Mouse (Mus musculus): ENCODE data around the gene Stk4. TPM values are rescaled to one million over a fixed set of nuclear protein-coding genes. Genes with fewer than 3 reads are reported as not detected.

Stk4 gene
- total and polyA plus RNA-seq, 3 experiments = 51.4 to 77.5 (median 64.4) TPM

DNA sequence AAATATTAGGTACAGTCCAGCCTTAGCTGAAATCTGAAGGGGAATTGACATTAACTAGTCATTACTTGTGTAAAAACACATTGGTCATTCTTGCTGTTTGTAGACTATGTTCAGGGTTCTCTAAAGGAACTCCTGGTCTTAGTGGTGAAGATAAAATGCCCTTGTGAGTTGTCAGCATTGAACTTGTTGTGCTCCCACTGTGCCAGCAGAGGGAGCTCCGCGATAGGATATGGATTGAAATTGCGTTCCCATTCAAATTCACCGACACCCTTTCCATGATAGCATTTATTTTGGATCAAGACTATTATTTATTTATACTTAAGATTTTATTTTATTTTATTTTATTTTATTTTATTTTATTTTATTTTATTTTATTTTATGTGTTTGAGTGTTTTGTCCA, 33.4 kb downstream of the Stk4 start:
- in situ Hi-C loops (cut with MboI; ENCODE audit: low pct_ligation_motif_present, low pct_unique_long_range_greater_than_20kb, low sequenced_read_pairs) = no loop called here
- H3K79me2 ChIP-seq (replicated peaks; ENCODE audit: control insufficient read depth, extremely low read depth, insufficient read depth, poor library complexity, severe bottlenecking) = peaks cover 4% of the 10 kb centered on the region
- no peak overlapping the region for H3K4me3 ChIP-seq (replicated peaks in 1 of 3; ENCODE audit: low read depth in 2 of 3, low read length in 2 of 3, poor library complexity in 1 of 3)
- H3K27ac ChIP-seq (ENCODE audit: insufficient read depth, low read depth) = no peak overlapping the region
- peaks cover 69 to 96% of the 10 kb centered on the region in 2 experiments for H3K36me3 ChIP-seq (replicated peaks in 1 of 2; ENCODE audit: control insufficient read depth in 1 of 2, insufficient read depth in 1 of 2, low read length in 1 of 2)
- H3K27me3 ChIP-seq (replicated peaks) = no peaks in the 10 kb centered on the region
- peak; percentile 79 to 92 for TF ChIP-seq CTCF (conservative IDR thresholded peaks at IDR 0.05 in 1 of 2, IDR thresholded peaks at IDR 0.05 in 1 of 2; ENCODE audit: low read depth in 2 of 2, low read length in 2 of 2)
- no peak for TF ChIP-seq MXI1 (IDR thresholded peaks at IDR 0.05; ENCODE audit: low read depth, low read length)
- peak; percentile 90 for TF ChIP-seq SMC3 (IDR thresholded peaks at IDR 0.05; ENCODE audit: low read depth, low read length)
- no peak for TF ChIP-seq CHD1 (IDR thresholded peaks at IDR 0.05; ENCODE audit: low read depth, low read length)
- no peak for TF ChIP-seq SIN3A (IDR thresholded peaks at IDR 0.05; ENCODE audit: low read length)
- TF ChIP-seq RAD21 (IDR thresholded peaks at IDR 0.05; ENCODE audit: low read depth, low read length) = peak; percentile 92
- no peak for TF ChIP-seq UBTF (IDR thresholded peaks at IDR 0.05; ENCODE audit: low read depth, low read length)
- TF ChIP-seq ZC3H11A (IDR thresholded peaks at IDR 0.05; ENCODE audit: low read depth, low read length) = peak; percentile 64
- no peak overlapping the region for H3K9ac ChIP-seq (ENCODE audit: insufficient read depth, low read depth)
- peak; percentile 53 for DNase-seq (ENCODE audit: extremely low read depth)
- H3K9me3 ChIP-seq (replicated peaks; ENCODE audit: low read length) = no peaks in the 10 kb centered on the region
- dilution Hi-C loops (cut with MboI; ENCODE audit: extremely low pct_ligation_motif_present, extremely low pct_unique_long_range_greater_than_20kb, low sequenced_read_pairs) = no loop called here
- peaks cover 0 to 11% of the 10 kb centered on the region in 2 experiments; a peak in 2 of 4 replicates for H3K4me1 ChIP-seq (ENCODE audit: control insufficient read depth in 1 of 2, insufficient read depth in 2 of 2)
- no peak overlapping the region for H3K4me2 ChIP-seq (ENCODE audit: insufficient read depth, low read depth, poor library complexity, severe bottlenecking)

GRCm38 (mm10) chr2:164106287-164107035, 36.3 kb downstream of the Stk4 start:
- H3K9ac ChIP-seq (ENCODE audit: insufficient read depth, low read depth) = no peak overlapping the region
- in situ Hi-C loops (cut with MboI; ENCODE audit: low pct_ligation_motif_present, low pct_unique_long_range_greater_than_20kb, low sequenced_read_pairs) (no loop called here), dilution Hi-C loops (cut with MboI; ENCODE audit: extremely low pct_ligation_motif_present, extremely low pct_unique_long_range_greater_than_20kb, low sequenced_read_pairs) (no loop called here)
- peaks cover 57 to 93% of the 10 kb centered on the region in 2 experiments for H3K36me3 ChIP-seq (replicated peaks in 1 of 2; ENCODE audit: control insufficient read depth in 1 of 2, insufficient read depth in 1 of 2, low read length in 1 of 2)
- peaks cover 4% of the 10 kb centered on the region; the same call in 1 of the 2 replicates for H3K79me2 ChIP-seq (replicated peaks; ENCODE audit: control insufficient read depth, extremely low read depth, insufficient read depth, poor library complexity, severe bottlenecking)
- peaks cover 0 to 14% of the 10 kb centered on the region in 2 experiments; a peak in 2 of 4 replicates for H3K4me1 ChIP-seq (ENCODE audit: control insufficient read depth in 1 of 2, insufficient read depth in 2 of 2)
- H3K4me2 ChIP-seq (ENCODE audit: insufficient read depth, low read depth, poor library complexity, severe bottlenecking) = no peak overlapping the region
- no peaks in the 10 kb centered on the region for H3K9me3 ChIP-seq (replicated peaks; ENCODE audit: low read length)
- no peak for TF ChIP-seq RAD21 (IDR thresholded peaks at IDR 0.05; ENCODE audit: low read depth, low read length)
- TF ChIP-seq PAX5 (IDR thresholded peaks at IDR 0.05; ENCODE audit: low read length) = no peak
- H3K4me3 ChIP-seq (replicated peaks in 1 of 3; ENCODE audit: low read depth in 2 of 3, low read length in 2 of 3, poor library complexity in 1 of 3) = no peak overlapping the region
- no peaks in the 10 kb centered on the region for H3K27me3 ChIP-seq (replicated peaks)
- no peak overlapping the region for H3K27ac ChIP-seq (ENCODE audit: insufficient read depth, low read depth)
- no peak for DNase-seq (ENCODE audit: extremely low read depth)

DNA sequence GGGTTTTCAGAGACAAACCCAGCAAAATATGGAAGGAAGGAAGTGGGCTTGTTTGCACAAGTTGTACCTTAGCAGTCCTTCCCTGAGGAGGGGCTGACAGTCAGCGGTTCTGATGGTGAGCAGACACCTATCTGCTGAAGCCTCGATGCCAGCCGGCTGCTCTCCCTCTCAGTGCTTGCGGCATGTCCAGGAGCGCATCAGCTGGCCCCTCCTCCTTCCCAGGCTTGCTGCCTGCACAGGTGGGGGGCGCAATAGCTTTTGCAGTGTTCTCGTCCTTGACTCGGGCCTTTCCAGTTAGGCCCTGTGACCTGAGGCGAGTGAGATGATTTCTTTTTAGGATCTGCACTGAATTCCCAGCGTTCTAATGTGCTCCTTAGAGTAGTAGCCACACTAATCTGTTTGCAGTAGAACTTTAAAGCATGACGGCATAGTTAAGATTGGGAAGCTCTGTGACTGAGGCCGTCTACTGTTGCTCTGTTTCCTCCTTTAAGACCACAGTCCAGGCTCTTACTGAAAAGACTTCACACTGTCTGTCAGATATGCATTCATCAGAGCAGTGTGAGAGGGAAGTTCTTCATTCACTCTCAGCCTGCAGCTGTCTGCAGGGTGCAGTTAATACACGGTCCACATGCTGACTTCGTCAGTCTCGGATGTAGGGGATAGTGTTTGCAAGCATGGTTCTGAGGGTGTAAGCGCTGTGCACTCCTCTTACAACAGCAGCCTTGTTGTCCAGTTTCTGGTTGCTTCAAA, 37.2 kb downstream of the Stk4 start:
- Histone ChIP-seq H3K36me3 (replicated peaks in 1 of 2; ENCODE audit: control insufficient read depth in 1 of 2, insufficient read depth in 1 of 2, low read length in 1 of 2) (peaks cover 56 to 93% of the 10 kb centered on the region in 2 experiments), H3K4me3 (replicated peaks in 1 of 3; ENCODE audit: low read depth in 2 of 3, low read length in 2 of 3, poor library complexity in 1 of 3) (no peak overlapping the region), H3K4me2 (ENCODE audit: insufficient read depth, low read depth, poor library complexity, severe bottlenecking) (no peak overlapping the region), H3K9me3 (replicated peaks; ENCODE audit: low read length) (no peaks in the 10 kb centered on the region), H3K4me1 (ENCODE audit: control insufficient read depth in 1 of 2, insufficient read depth in 2 of 2) (peaks cover 0 to 14% of the 10 kb centered on the region in 2 experiments; a peak in 2 of 4 replicates), H3K9ac (ENCODE audit: insufficient read depth, low read depth) (no peak overlapping the region), H3K27ac (ENCODE audit: insufficient read depth, low read depth) (no peak overlapping the region), H3K27me3 (replicated peaks) (no peaks in the 10 kb centered on the region), H3K79me2 (replicated peaks; ENCODE audit: control insufficient read depth, extremely low read depth, insufficient read depth, poor library complexity, severe bottlenecking) (peaks cover 4% of the 10 kb centered on the region; the same call in 1 of the 2 replicates)
- dilution Hi-C loops (cut with MboI; ENCODE audit: extremely low pct_ligation_motif_present, extremely low pct_unique_long_range_greater_than_20kb, low sequenced_read_pairs) = no loop called here
- in situ Hi-C loops (cut with MboI; ENCODE audit: low pct_ligation_motif_present, low pct_unique_long_range_greater_than_20kb, low sequenced_read_pairs) = no loop called here
- no peak for TF ChIP-seq CHD2 (IDR thresholded peaks at IDR 0.05; ENCODE audit: low read length)
- TF ChIP-seq MAFK (IDR thresholded peaks at IDR 0.05; ENCODE audit: insufficient replicate concordance, low read length) = no peak
- TF ChIP-seq ZNF384 (IDR thresholded peaks at IDR 0.05; ENCODE audit: low read depth, low read length) = no peak
- TF ChIP-seq ZKSCAN1 (IDR thresholded peaks at IDR 0.05; ENCODE audit: borderline replicate concordance, low read depth, low read length) = no peak
- no peak for TF ChIP-seq PAX5 (IDR thresholded peaks at IDR 0.05; ENCODE audit: low read length)
- TF ChIP-seq MAZ (IDR thresholded peaks at IDR 0.05; ENCODE audit: low read depth, low read length) = no peak
- no peak for TF ChIP-seq UBTF (IDR thresholded peaks at IDR 0.05; ENCODE audit: low read depth, low read length)
- TF ChIP-seq E2F4 (IDR thresholded peaks at IDR 0.05; ENCODE audit: insufficient replicate concordance, low read depth, low read length) = no peak
- no peak for TF ChIP-seq RCOR1 (conservative IDR thresholded peaks at IDR 0.05; ENCODE audit: low read depth, low read length)
- no peak for TF ChIP-seq CHD1 (IDR thresholded peaks at IDR 0.05; ENCODE audit: low read depth, low read length)
- TF ChIP-seq POLR2AphosphoS2 (IDR thresholded peaks at IDR 0.05; ENCODE audit: low read depth, low read length) = no peak
- no peak for TF ChIP-seq RAD21 (IDR thresholded peaks at IDR 0.05; ENCODE audit: low read depth, low read length)
- no peak for DNase-seq (ENCODE audit: extremely low read depth)
